Mouse (Mus musculus): ENCODE results near the gene Tmtc1. TPM values are rescaled to one million over a fixed set of nuclear protein-coding genes. Genes with fewer than 3 reads are reported as not detected.
A peak's percentile ranks its signal among the peaks of the same experiment; 100 is the strongest.

Tmtc1 gene
- polyA plus RNA-seq, 1 experiment from 2014 or later = 3.8 TPM

- H3K9me3 ChIP-seq (ENCODE audit: control insufficient read depth, low read length) = no peaks in the 10 kb centered on the region
- ATAC-seq (ENCODE audit: insufficient number of reproducible peaks, insufficient read depth, low FRiP score, low read depth) = no peak
- H3K4me1 ChIP-seq (ENCODE audit: control insufficient read depth in 2 of 2, insufficient read depth in 2 of 2, low read length in 2 of 2) = no peaks in the 10 kb centered on the region
Observed at GRCm38 (mm10) chr6:148338326-148338957, 105.7 kb downstream of the Tmtc1 start.

GRCm38 (mm10) chr6:148336290-148336955 lies 107.8 kb downstream of the Tmtc1 start:
- Histone ChIP-seq H3K9me3 (ENCODE audit: control insufficient read depth, low read length) (no peaks in the 10 kb centered on the region), H3K27me3 (ENCODE audit: control insufficient read depth, insufficient read depth, low read length) (no peaks in the 10 kb centered on the region), H3K36me3 (ENCODE audit: control insufficient read depth, insufficient read depth, low read length) (no peaks in the 10 kb centered on the region; the same call in 1 of the 2 replicates), H3K4me3 (ENCODE audit: control insufficient read depth in 1 of 2, insufficient read depth in 1 of 2, low read depth in 1 of 2, low read length in 2 of 2) (no peak overlapping the region), H3K27ac (replicated peaks in 1 of 2; ENCODE audit: control insufficient read depth in 1 of 2, insufficient read depth in 1 of 2, low read depth in 2 of 2, low read length in 2 of 2) (no peak overlapping the region), H3K4me1 (ENCODE audit: control insufficient read depth in 2 of 2, insufficient read depth in 2 of 2, low read length in 2 of 2) (no peaks in the 10 kb centered on the region), H3K9ac (ENCODE audit: low read length) (no peak overlapping the region), H3K4me2 (ENCODE audit: low read length) (no peak overlapping the region)
- no peak for ATAC-seq (ENCODE audit: insufficient number of reproducible peaks, insufficient read depth, low FRiP score, low read depth)

More at GRCm38 (mm10) chr6:148338326-148338957, 105.7 kb downstream of the Tmtc1 start:
- WGBS = 60% methylated on average over 3 of the region's 3 CpGs
- H3K27ac ChIP-seq (replicated peaks in 1 of 2; ENCODE audit: control insufficient read depth in 1 of 2, insufficient read depth in 1 of 2, low read depth in 2 of 2, low read length in 2 of 2) = no peak overlapping the region
- no peaks in the 10 kb centered on the region for H3K27me3 ChIP-seq (ENCODE audit: control insufficient read depth, insufficient read depth, low read length)
- no peaks in the 10 kb centered on the region for H3K36me3 ChIP-seq (ENCODE audit: control insufficient read depth, insufficient read depth, low read length)
- no peak overlapping the region for H3K9ac ChIP-seq (ENCODE audit: low read length)
- H3K4me3 ChIP-seq (ENCODE audit: control insufficient read depth in 1 of 2, insufficient read depth in 1 of 2, low read depth in 1 of 2, low read length in 2 of 2) = no peak overlapping the region
- no peak overlapping the region for H3K4me2 ChIP-seq (ENCODE audit: low read length)

GRCm38 (mm10) chr6:148331916-148332315 lies 112.3 kb downstream of the Tmtc1 start:
- no peak overlapping the region for H3K4me2 ChIP-seq (ENCODE audit: low read length)
- H3K9ac ChIP-seq (ENCODE audit: low read length) = no peak overlapping the region
- 84% methylated on average over 2 of the region's 2 CpGs for WGBS
- no peaks in the 10 kb centered on the region; the same call in 1 of the 2 replicates for H3K36me3 ChIP-seq (ENCODE audit: control insufficient read depth, insufficient read depth, low read length)
- H3K27me3 ChIP-seq (ENCODE audit: control insufficient read depth, insufficient read depth, low read length) = no peaks in the 10 kb centered on the region
- no peak overlapping the region for H3K4me3 ChIP-seq (ENCODE audit: control insufficient read depth in 1 of 2, insufficient read depth in 1 of 2, low read depth in 1 of 2, low read length in 2 of 2)
- no peak for ATAC-seq (ENCODE audit: insufficient number of reproducible peaks, insufficient read depth, low FRiP score, low read depth)
- H3K9me3 ChIP-seq (ENCODE audit: control insufficient read depth, low read length) = no peaks in the 10 kb centered on the region
- no peaks in the 10 kb centered on the region; a peak in 1 of 4 replicates for H3K4me1 ChIP-seq (ENCODE audit: control insufficient read depth in 2 of 2, insufficient read depth in 2 of 2, low read length in 2 of 2)
- H3K27ac ChIP-seq (replicated peaks in 1 of 2; ENCODE audit: control insufficient read depth in 1 of 2, insufficient read depth in 1 of 2, low read depth in 2 of 2, low read length in 2 of 2) = no peak overlapping the region

- Histone ChIP-seq H3K4me2 (ENCODE audit: low read length) (no peak overlapping the region), H3K9me3 (ENCODE audit: control insufficient read depth, low read length) (no peaks in the 10 kb centered on the region), H3K9ac (ENCODE audit: low read length) (no peak overlapping the region), H3K4me3 (ENCODE audit: control insufficient read depth in 1 of 2, insufficient read depth in 1 of 2, low read depth in 1 of 2, low read length in 2 of 2) (no peak overlapping the region), H3K36me3 (ENCODE audit: control insufficient read depth, insufficient read depth, low read length) (peaks cover under 1% of the 10 kb centered on the region; the same call in 1 of the 2 replicates), H3K27ac (replicated peaks in 1 of 2; ENCODE audit: control insufficient read depth in 1 of 2, insufficient read depth in 1 of 2, low read depth in 2 of 2, low read length in 2 of 2) (no peak overlapping the region), H3K4me1 (ENCODE audit: control insufficient read depth in 2 of 2, insufficient read depth in 2 of 2, low read length in 2 of 2) (no peaks in the 10 kb centered on the region; a peak in 1 of 4 replicates), H3K27me3 (ENCODE audit: control insufficient read depth, insufficient read depth, low read length) (no peaks in the 10 kb centered on the region)
- no peak for ATAC-seq (ENCODE audit: insufficient number of reproducible peaks, insufficient read depth, low FRiP score, low read depth)
Observed at GRCm38 (mm10) chr6:148329976-148330375, 114.2 kb downstream of the Tmtc1 start.

GRCm38 (mm10) chr6:148328928-148329327 lies 115.3 kb downstream of the Tmtc1 start:
- Histone ChIP-seq H3K9me3 (ENCODE audit: control insufficient read depth, low read length) (no peaks in the 10 kb centered on the region), H3K4me2 (ENCODE audit: low read length) (no peak overlapping the region), H3K27ac (replicated peaks in 1 of 2; ENCODE audit: control insufficient read depth in 1 of 2, insufficient read depth in 1 of 2, low read depth in 2 of 2, low read length in 2 of 2) (peak overlapping the region in 1 of 2 experiments; percentile 8; a peak in 1 of 4 replicates), H3K9ac (ENCODE audit: low read length) (no peak overlapping the region), H3K36me3 (ENCODE audit: control insufficient read depth, insufficient read depth, low read length) (peaks cover 5% of the 10 kb centered on the region; the same call in 1 of the 2 replicates), H3K4me3 (ENCODE audit: control insufficient read depth in 1 of 2, insufficient read depth in 1 of 2, low read depth in 1 of 2, low read length in 2 of 2) (no peak overlapping the region), H3K27me3 (ENCODE audit: control insufficient read depth, insufficient read depth, low read length) (no peaks in the 10 kb centered on the region), H3K4me1 (ENCODE audit: control insufficient read depth in 2 of 2, insufficient read depth in 2 of 2, low read length in 2 of 2) (no peaks in the 10 kb centered on the region; a peak in 1 of 4 replicates)
- no peak for ATAC-seq (ENCODE audit: insufficient number of reproducible peaks, insufficient read depth, low FRiP score, low read depth)
- WGBS = 64% methylated on average over 2 of the region's 2 CpGs

GRCm38 (mm10) chr6:148328130-148328529 lies 116.1 kb downstream of the Tmtc1 start:
- no peak for ATAC-seq (ENCODE audit: insufficient number of reproducible peaks, insufficient read depth, low FRiP score, low read depth)
- H3K27ac ChIP-seq (replicated peaks in 1 of 2; ENCODE audit: control insufficient read depth in 1 of 2, insufficient read depth in 1 of 2, low read depth in 2 of 2, low read length in 2 of 2) = no peak overlapping the region
- no peaks in the 10 kb centered on the region for H3K9me3 ChIP-seq (ENCODE audit: control insufficient read depth, low read length)
- no peaks in the 10 kb centered on the region; a peak in 1 of 4 replicates for H3K4me1 ChIP-seq (ENCODE audit: control insufficient read depth in 2 of 2, insufficient read depth in 2 of 2, low read length in 2 of 2)
- no peak overlapping the region for H3K4me3 ChIP-seq (ENCODE audit: control insufficient read depth in 1 of 2, insufficient read depth in 1 of 2, low read depth in 1 of 2, low read length in 2 of 2)
- H3K27me3 ChIP-seq (ENCODE audit: control insufficient read depth, insufficient read depth, low read length) = no peaks in the 10 kb centered on the region
- H3K36me3 ChIP-seq (ENCODE audit: control insufficient read depth, insufficient read depth, low read length) = peaks cover 5% of the 10 kb centered on the region; the same call in 1 of the 2 replicates
- WGBS = 40% methylated on average over 6 of the region's 6 CpGs
- no peak overlapping the region for H3K9ac ChIP-seq (ENCODE audit: low read length)
- H3K4me2 ChIP-seq (ENCODE audit: low read length) = no peak overlapping the region

- H3K27ac ChIP-seq (replicated peaks in 1 of 2; ENCODE audit: control insufficient read depth in 1 of 2, insufficient read depth in 1 of 2, low read depth in 2 of 2, low read length in 2 of 2) = no peak overlapping the region
- no peak overlapping the region for H3K4me2 ChIP-seq (ENCODE audit: low read length)
- no peak overlapping the region for H3K9ac ChIP-seq (ENCODE audit: low read length)
- no peak overlapping the region for H3K4me3 ChIP-seq (ENCODE audit: control insufficient read depth in 1 of 2, insufficient read depth in 1 of 2, low read depth in 1 of 2, low read length in 2 of 2)
- no peaks in the 10 kb centered on the region for H3K27me3 ChIP-seq (ENCODE audit: control insufficient read depth, insufficient read depth, low read length)
- no peak for ATAC-seq (ENCODE audit: insufficient number of reproducible peaks, insufficient read depth, low FRiP score, low read depth)
- peaks cover 4 to 14% of the 10 kb centered on the region in 2 experiments; a peak in 3 of 4 replicates for H3K4me1 ChIP-seq (ENCODE audit: control insufficient read depth in 2 of 2, insufficient read depth in 2 of 2, low read length in 2 of 2)
- H3K36me3 ChIP-seq (ENCODE audit: control insufficient read depth, insufficient read depth, low read length) = no peaks in the 10 kb centered on the region
- no peaks in the 10 kb centered on the region for H3K9me3 ChIP-seq (ENCODE audit: control insufficient read depth, low read length)
Observed at GRCm38 (mm10) chr6:148318736-148319135, 125.5 kb downstream of the Tmtc1 start.
